ENCODE assay signal across 8 mouse cellular contexts in the genomic region with DNA sequence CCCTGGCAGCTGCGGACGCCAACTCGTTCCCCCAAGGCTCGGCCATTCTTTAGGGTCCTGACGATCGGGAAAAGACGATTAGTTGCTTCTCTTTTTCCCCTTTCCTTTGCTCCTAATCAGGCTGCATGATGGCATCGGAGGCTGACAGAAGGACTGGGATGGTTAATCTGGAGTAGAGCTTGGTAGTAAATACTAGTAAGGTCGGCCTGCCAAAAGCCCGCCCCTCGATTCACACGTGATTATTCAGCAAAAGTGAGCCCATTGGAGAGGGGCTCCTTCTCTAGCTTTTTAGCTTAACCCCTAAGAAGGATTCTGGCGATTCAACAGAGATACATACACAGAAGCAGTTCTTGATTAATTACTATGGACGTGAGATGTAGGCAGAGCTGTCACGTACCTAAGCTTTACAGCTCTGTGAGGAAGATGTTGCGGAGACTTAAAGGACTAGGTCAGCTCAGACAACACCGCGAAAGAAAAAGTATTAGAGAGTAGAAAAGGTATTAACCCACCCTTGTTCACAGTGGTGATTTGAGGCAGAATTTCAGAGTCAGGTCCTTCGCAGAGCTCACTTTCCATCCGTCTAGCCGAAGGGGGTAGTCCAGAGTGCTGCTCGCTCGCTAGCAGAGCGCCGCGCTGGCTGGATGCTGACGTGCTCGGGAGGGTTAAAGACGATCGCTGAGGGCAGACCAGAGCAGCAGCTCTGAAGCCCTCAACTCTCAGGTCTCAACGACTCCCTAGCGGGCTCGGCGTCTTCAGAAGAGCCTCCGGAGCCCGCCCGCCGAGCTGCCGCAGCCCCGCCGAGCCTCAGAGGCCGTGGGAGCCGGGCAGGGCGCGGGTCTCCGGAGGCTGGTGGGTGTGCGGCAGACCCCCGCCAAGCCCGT. TPM values are rescaled to one million over a fixed set of nuclear protein-coding genes. Genes with fewer than 3 reads are reported as not detected.
DNase-seq lines count a peak whose midpoint lies in the region; ATAC-seq and TF ChIP-seq lines count a peak whose summit lies in the region.

No protein-coding gene starts in this region.

- peak overlapping the region; percentile 90 for H3K4me2 ChIP-seq in heart, embryonic 16.5 days (ENCODE audit: low read depth, low read length)
- H3K4me2 ChIP-seq in lung, postnatal 0 days (replicated peaks; ENCODE audit: low read depth, low read length) = peak overlapping the region; percentile 99

- H3K9me3 ChIP-seq in heart, embryonic 16.5 days (replicated peaks; ENCODE audit: control insufficient read depth, low read length) = no peaks in the 10 kb centered on the region
- no peaks in the 10 kb centered on the region for H3K9me3 ChIP-seq in lung, postnatal 0 days (ENCODE audit: low read length)

- peak overlapping the region; percentile 99 for H3K27ac ChIP-seq in heart, embryonic 16.5 days (ENCODE audit: low read length)
- peak overlapping the region; percentile 99; the same call in 1 of the 2 replicates for H3K27ac ChIP-seq in lung, postnatal 0 days (ENCODE audit: low read length)

- TF ChIP-seq EP300 in lung, postnatal 0 days (IDR thresholded peaks at IDR 0.05) = no peak

- peak; percentile 69 for DNase-seq in ES-CJ7 (ENCODE audit: low read depth, low spot score)
- peak; percentile 54 for DNase-seq in brain, adult 2 months (ENCODE audit: low read depth, low spot score)
- DNase-seq in kidney, postnatal 14 days = peak; percentile 77
- peak; percentile 77 for DNase-seq in lung, postnatal 0 days (ENCODE audit: low spot score)
- peak; percentile 29 for DNase-seq in ovary, postnatal 10 days (ENCODE audit: low spot score)
- peak; percentile 54 to 65 for DNase-seq in thymus, postnatal 36 days

- no peaks in the 10 kb centered on the region for H3K36me3 ChIP-seq in heart, embryonic 16.5 days (ENCODE audit: control insufficient read depth, insufficient read depth)
- no peaks in the 10 kb centered on the region for H3K36me3 ChIP-seq in lung, postnatal 0 days (ENCODE audit: insufficient read depth, low read length)

- H3K4me3 ChIP-seq in heart, embryonic 16.5 days (ENCODE audit: low read length) = peak overlapping the region; percentile 94
- peak overlapping the region; percentile 84 for H3K4me3 ChIP-seq in lung, postnatal 0 days (ENCODE audit: low read depth, low read length)

- under 1% methylated on average over 49 of the region's 49 CpGs for WGBS in heart, embryonic 16.5 days
- WGBS in lung, postnatal 0 days = under 1% methylated on average over 49 of the region's 49 CpGs

- H3K9ac ChIP-seq in heart, embryonic 16.5 days (ENCODE audit: low read length) = peak overlapping the region; percentile 99
- peak overlapping the region; percentile 95 for H3K9ac ChIP-seq in lung, postnatal 0 days (replicated peaks; ENCODE audit: low read depth)

- peaks cover 10% of the 10 kb centered on the region for H3K27me3 ChIP-seq in heart, embryonic 16.5 days (ENCODE audit: control insufficient read depth, insufficient read depth, low read length)
- H3K27me3 ChIP-seq in lung, postnatal 0 days (replicated peaks; ENCODE audit: insufficient read depth, low read length) = peaks cover 4% of the 10 kb centered on the region; the same call in 1 of the 2 replicates

- peaks cover 15% of the 10 kb centered on the region for H3K4me1 ChIP-seq in heart, embryonic 16.5 days (ENCODE audit: control insufficient read depth, insufficient read depth, low read length)
- H3K4me1 ChIP-seq in lung, postnatal 0 days (ENCODE audit: insufficient read depth, low read depth, low read length) = no peaks in the 10 kb centered on the region

- ATAC-seq in erythroid progenitor cell, adult 5-6 weeks (replicated peaks; ENCODE audit: low FRiP score, poor library complexity, severe bottlenecking) = peak; percentile 68
- 0 out of 2 replicates have a peak, but pooled peaks have one; percentile 34 for ATAC-seq in heart, embryonic 16.5 days (replicated peaks; ENCODE audit: extremely low read depth, insufficient read depth, low FRiP score)
- peak; percentile 19; the same call in 1 of the 2 replicates for ATAC-seq in lung, postnatal 0 days

- TF ChIP-seq CTCF in lung, postnatal 0 days (IDR thresholded peaks at IDR 0.05) = no peak

RNA-seq across cellular contexts. Expression of gene Cdkn2c, which starts 1.6 kb away (rescaled TPM):
- 190 and 219 TPM in 2 replicates for total RNA-seq in erythroid progenitor cell, adult 5-6 weeks (2015; ENCODE audit: low replicate concordance)
- total RNA-seq in erythroid progenitor cell, adult 5-6 weeks (2017; ENCODE audit: low replicate concordance) = 196 and 225 TPM in 2 replicates
- 18.0 and 18.5 TPM in 2 replicates for polyA plus RNA-seq in heart, embryonic 16.5 days (2015; fragmentation: Nextera tagmentation; extraction: Ambion mirVana)
- polyA plus RNA-seq in lung, postnatal 0 days (2015; fragmentation: Nextera tagmentation; extraction: Ambion mirVana) = 6.0 and 8.2 TPM in 2 replicates

RNA-seq across cellular contexts. Expression of gene Faf1, which starts 11.0 kb away (rescaled TPM):
- 50.8 and 68.3 TPM in 2 replicates for total RNA-seq in erythroid progenitor cell, adult 5-6 weeks (2015; ENCODE audit: low replicate concordance)
- total RNA-seq in erythroid progenitor cell, adult 5-6 weeks (2017; ENCODE audit: low replicate concordance) = 78.3 and 105 TPM in 2 replicates
- polyA plus RNA-seq in heart, embryonic 16.5 days (2015; fragmentation: Nextera tagmentation; extraction: Ambion mirVana) = 18.5 and 19.2 TPM in 2 replicates
- 17.9 and 21.2 TPM in 2 replicates for polyA plus RNA-seq in lung, postnatal 0 days (2015; fragmentation: Nextera tagmentation; extraction: Ambion mirVana)

Comparison
In these comparisons a context has a peak if more than half of its experiments do, and no peak if none do; other contexts are left out.
1. Peak in every context shown above with its lines: DNase-seq, ATAC-seq, H3K4me3 ChIP-seq and H3K27ac ChIP-seq.